Mouse (Mus musculus): ENCODE data around the gene Inka2.

GRCm38 (mm10) chr3:105663043-105663442 is 41.4 kb upstream of the Inka2 start:
- TF ChIP-seq POLR2A (IDR thresholded peaks at IDR 0.05; ENCODE audit: control insufficient read depth in 1 of 2, insufficient read depth in 1 of 2, low read depth in 1 of 2, low read length in 2 of 2, poor library complexity in 1 of 2) (no peak), ZC3H11A (IDR thresholded peaks at IDR 0.05; ENCODE audit: low read depth, low read length) (no peak)

Data from MEL (cell line).